7 mouse cellular contexts compared by ENCODE assay signal in the genomic region with DNA sequence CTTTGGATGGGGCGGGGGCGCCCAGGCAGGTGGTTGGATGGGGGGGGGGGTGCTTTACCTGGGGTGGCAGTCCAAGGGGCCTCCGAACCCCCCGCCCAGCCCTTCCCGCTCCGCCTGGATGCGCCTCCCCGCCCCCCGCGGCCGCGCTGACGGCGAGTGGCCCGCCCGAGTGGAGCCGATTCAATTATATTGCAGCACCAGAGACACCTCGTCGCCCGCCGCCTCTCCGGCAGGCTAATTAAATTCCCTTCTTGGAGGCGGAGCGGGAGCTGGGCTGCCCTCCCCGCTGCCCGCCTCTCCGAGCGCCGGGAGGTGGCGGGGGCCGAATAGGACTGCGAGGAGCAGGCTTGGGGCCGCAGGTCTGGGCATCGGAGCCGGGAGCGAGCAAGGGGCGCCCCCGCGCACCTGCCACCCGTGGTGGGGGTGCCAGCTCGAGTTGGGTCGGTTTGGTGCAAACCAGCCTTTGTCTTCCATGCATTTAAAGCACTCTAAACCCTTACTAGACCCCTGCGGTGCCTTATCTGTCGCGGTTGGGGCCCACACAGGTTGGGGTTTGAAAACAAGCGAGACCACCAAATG. TPM values are rescaled to one million over a fixed set of nuclear protein-coding genes. Genes with fewer than 3 reads are reported as not detected.
DNase-seq lines count a peak whose midpoint lies in the region; ATAC-seq and TF ChIP-seq lines count a peak whose summit lies in the region.

No protein-coding gene starts in this region.

- no peak; a peak in 1 of 4 replicates for TF ChIP-seq POLR2A in MEL (IDR thresholded peaks at IDR 0.05; ENCODE audit: control insufficient read depth in 1 of 2, insufficient read depth in 1 of 2, low read depth in 1 of 2, low read length in 2 of 2, poor library complexity in 1 of 2)

- TF ChIP-seq RAD21 in MEL (IDR thresholded peaks at IDR 0.05; ENCODE audit: low read depth, low read length), result no peak

- H3K79me2 ChIP-seq in MEL (ENCODE audit: control insufficient read depth, insufficient read depth, low read length, poor library complexity), result peaks cover 97% of the 10 kb centered on the region

- no peaks in the 10 kb centered on the region for H3K9me3 ChIP-seq in MEL (replicated peaks; ENCODE audit: insufficient read depth, low read length)
- H3K9me3 ChIP-seq in forebrain, embryonic 13.5 days (replicated peaks), result no peaks in the 10 kb centered on the region
- no peaks in the 10 kb centered on the region for H3K9me3 ChIP-seq in hindbrain, postnatal 0 days (ENCODE audit: low read length)
- H3K9me3 ChIP-seq in limb, embryonic 10.5 days (replicated peaks), result no peaks in the 10 kb centered on the region
- H3K9me3 ChIP-seq in midbrain, embryonic 13.5 days, result no peaks in the 10 kb centered on the region

- H3K4me3 ChIP-seq in MEL (ENCODE audit: control insufficient read depth in 1 of 2, insufficient read depth in 1 of 2, low read depth in 2 of 2, low read length in 2 of 2), result peak overlapping the region; percentile 56 to 59
- H3K4me3 ChIP-seq in forebrain, embryonic 13.5 days, result peak overlapping the region; percentile 65
- H3K4me3 ChIP-seq in hindbrain, postnatal 0 days (ENCODE audit: low read length), result peak overlapping the region; percentile 62
- H3K4me3 ChIP-seq in limb, embryonic 10.5 days, result peak overlapping the region; percentile 77
- peak overlapping the region; percentile 61 for H3K4me3 ChIP-seq in midbrain, embryonic 13.5 days (replicated peaks)

- TF ChIP-seq EP300 in MEL (IDR thresholded peaks at IDR 0.05; ENCODE audit: low read depth in 1 of 2, low read length in 2 of 2), result peak in 1 of 2 experiments; percentile 47; a peak in 1 of 4 replicates

- no peak for TF ChIP-seq CTCF in MEL (IDR thresholded peaks at IDR 0.05 in 2 of 3, conservative IDR thresholded peaks at IDR 0.05 in 1 of 3; ENCODE audit: control insufficient read depth in 1 of 3, insufficient read depth in 1 of 3, low read depth in 2 of 3, low read length in 3 of 3, poor library complexity in 1 of 3, severe bottlenecking in 1 of 3)
- TF ChIP-seq CTCF in hindbrain, postnatal 0 days (IDR thresholded peaks at IDR 0.05; ENCODE audit: low read depth), result no peak

- peak; percentile 42 for ATAC-seq in forebrain, embryonic 13.5 days
- ATAC-seq in hindbrain, postnatal 0 days, result peak; percentile 17; the same call in 1 of the 2 replicates
- ATAC-seq in midbrain, embryonic 13.5 days, result peak; percentile 57

- peak overlapping the region; percentile 91 for H3K4me2 ChIP-seq in forebrain, embryonic 13.5 days
- peak overlapping the region; percentile 99 for H3K4me2 ChIP-seq in hindbrain, postnatal 0 days (ENCODE audit: low read depth, low read length)
- peak overlapping the region; percentile 95 for H3K4me2 ChIP-seq in midbrain, embryonic 13.5 days (replicated peaks)

- peaks cover 2 to 31% of the 10 kb centered on the region in 2 experiments; a peak in 3 of 4 replicates for H3K36me3 ChIP-seq in MEL (ENCODE audit: control insufficient read depth in 1 of 2, insufficient read depth in 2 of 2, low read length in 2 of 2)
- H3K36me3 ChIP-seq in forebrain, embryonic 13.5 days (ENCODE audit: poor library complexity, severe bottlenecking), result no peaks in the 10 kb centered on the region
- no peaks in the 10 kb centered on the region for H3K36me3 ChIP-seq in hindbrain, postnatal 0 days (ENCODE audit: insufficient read depth, low read length)
- H3K36me3 ChIP-seq in limb, embryonic 10.5 days, result no peaks in the 10 kb centered on the region
- no peaks in the 10 kb centered on the region for H3K36me3 ChIP-seq in midbrain, embryonic 13.5 days

- no peaks in the 10 kb centered on the region for H3K27me3 ChIP-seq in MEL (ENCODE audit: control insufficient read depth in 1 of 2, insufficient read depth in 2 of 2, low read length in 2 of 2)
- no peaks in the 10 kb centered on the region for H3K27me3 ChIP-seq in forebrain, embryonic 13.5 days
- H3K27me3 ChIP-seq in hindbrain, postnatal 0 days (ENCODE audit: insufficient read depth, low read length), result no peaks in the 10 kb centered on the region
- peaks cover 21% of the 10 kb centered on the region for H3K27me3 ChIP-seq in limb, embryonic 10.5 days (ENCODE audit: low read depth, poor library complexity, severe bottlenecking)
- H3K27me3 ChIP-seq in midbrain, embryonic 13.5 days, result no peaks in the 10 kb centered on the region

- peaks cover 12 to 29% of the 10 kb centered on the region in 2 experiments for H3K4me1 ChIP-seq in MEL (ENCODE audit: control insufficient read depth in 1 of 2, insufficient read depth in 2 of 2, low read length in 2 of 2)
- H3K4me1 ChIP-seq in forebrain, embryonic 13.5 days, result peaks cover 93% of the 10 kb centered on the region
- peaks cover 54% of the 10 kb centered on the region for H3K4me1 ChIP-seq in hindbrain, postnatal 0 days (ENCODE audit: insufficient read depth, low read length)
- peaks cover 96% of the 10 kb centered on the region for H3K4me1 ChIP-seq in limb, embryonic 10.5 days
- H3K4me1 ChIP-seq in midbrain, embryonic 13.5 days (replicated peaks), result peaks cover 100% of the 10 kb centered on the region

- H3K9ac ChIP-seq in MEL (ENCODE audit: control insufficient read depth, low read depth, low read length, poor library complexity, severe bottlenecking), result peak overlapping the region; percentile 81
- H3K9ac ChIP-seq in forebrain, embryonic 13.5 days, result peak overlapping the region; percentile 95
- peak overlapping the region; percentile 72 for H3K9ac ChIP-seq in hindbrain, postnatal 0 days (replicated peaks; ENCODE audit: low read length)
- peak overlapping the region; percentile 88 for H3K9ac ChIP-seq in midbrain, embryonic 13.5 days (replicated peaks)

- under 1% methylated on average over 44 of the region's 46 CpGs for WGBS in forebrain, embryonic 13.5 days
- under 1% methylated on average over 40 of the region's 46 CpGs for WGBS in hindbrain, postnatal 0 days
- under 1% methylated on average over 46 of the region's 46 CpGs for WGBS in limb, embryonic 10.5 days
- WGBS in midbrain, embryonic 13.5 days, result under 1% methylated on average over 43 of the region's 46 CpGs

- peak; percentile 73 for DNase-seq in MEL (ENCODE audit: low read depth, low spot score)
- DNase-seq in brain, adult 2 months (ENCODE audit: low read depth, low spot score), result peak; percentile 91
- DNase-seq in hindbrain, postnatal 0 days (ENCODE audit: low spot score), result peak; percentile 85
- DNase-seq in limb, embryonic 10.5 days (ENCODE audit: low spot score), result peak; percentile 83
- peak; percentile 34 to 45 for DNase-seq in spleen, postnatal 36 days (ENCODE audit: low spot score in 2 of 2)

- H3K27ac ChIP-seq in MEL (ENCODE audit: control insufficient read depth, low read depth, low read length), result peak overlapping the region; percentile 84
- H3K27ac ChIP-seq in forebrain, embryonic 13.5 days, result peak overlapping the region; percentile 100
- H3K27ac ChIP-seq in hindbrain, postnatal 0 days, result peak overlapping the region; percentile 92
- peak overlapping the region; percentile 90 for H3K27ac ChIP-seq in limb, embryonic 10.5 days
- peak overlapping the region; percentile 99 for H3K27ac ChIP-seq in midbrain, embryonic 13.5 days

TF ChIP-seq in MEL, 35 proteins besides CTCF, POLR2A, EP300 and RAD21 (continues in another document):
- no peak for TF ChIP-seq MEF2A (IDR thresholded peaks at IDR 0.05; ENCODE audit: extremely low read depth, insufficient replicate concordance, low read depth, low read length, poor library complexity, severe bottlenecking)
- no peak for TF ChIP-seq POLR2AphosphoS2 (IDR thresholded peaks at IDR 0.05; ENCODE audit: low read length)
- no peak for TF ChIP-seq TBP (IDR thresholded peaks at IDR 0.05; ENCODE audit: low read depth, low read length)
- no peak for TF ChIP-seq MAX (IDR thresholded peaks at IDR 0.05; ENCODE audit: low read length)
- TF ChIP-seq ZNF384 (IDR thresholded peaks at IDR 0.05; ENCODE audit: low read depth, low read length), result no peak
- peak; percentile 37 for TF ChIP-seq ETS1 (IDR thresholded peaks at IDR 0.05; ENCODE audit: low read depth, low read length)
- TF ChIP-seq BHLHE40 (IDR thresholded peaks at IDR 0.05; ENCODE audit: borderline replicate concordance, low read depth, low read length), result no peak
- no peak for TF ChIP-seq POLR2AphosphoS5 (IDR thresholded peaks at IDR 0.05; ENCODE audit: borderline replicate concordance, low read depth, low read length)
- TF ChIP-seq JUND (IDR thresholded peaks at IDR 0.05; ENCODE audit: low read depth, low read length), result no peak
- no peak for TF ChIP-seq KAT2A (conservative IDR thresholded peaks at IDR 0.05; ENCODE audit: low read depth, low read length)
- TF ChIP-seq MAFK (IDR thresholded peaks at IDR 0.05; ENCODE audit: borderline replicate concordance, low read depth, low read length), result no peak
- TF ChIP-seq NRF1 (IDR thresholded peaks at IDR 0.05; ENCODE audit: insufficient read depth, low read depth, low read length, poor library complexity, severe bottlenecking), result no peak
- TF ChIP-seq RCOR1 (IDR thresholded peaks at IDR 0.05; ENCODE audit: low read depth, low read length), result no peak
- no peak for TF ChIP-seq ZMIZ1 (IDR thresholded peaks at IDR 0.05; ENCODE audit: low read depth, low read length)
- TF ChIP-seq ZC3H11A (IDR thresholded peaks at IDR 0.05; ENCODE audit: low read depth, low read length), result no peak
- TF ChIP-seq SIN3A (IDR thresholded peaks at IDR 0.05; ENCODE audit: low read length), result no peak; the same call in 1 of the 2 replicates
- TF ChIP-seq MYC (IDR thresholded peaks at IDR 0.05; ENCODE audit: low read depth, low read length), result no peak
- no peak for TF ChIP-seq TCF12 (IDR thresholded peaks at IDR 0.05; ENCODE audit: low read depth, low read length)
- no peak for TF ChIP-seq UBTF (IDR thresholded peaks at IDR 0.05; ENCODE audit: borderline replicate concordance, insufficient read depth, low read depth, low read length)
- TF ChIP-seq ELF1 (IDR thresholded peaks at IDR 0.05; ENCODE audit: low read depth, low read length), result no peak
- TF ChIP-seq NELFE (IDR thresholded peaks at IDR 0.05; ENCODE audit: low read depth, low read length), result no peak
- TF ChIP-seq CHD2 (IDR thresholded peaks at IDR 0.05; ENCODE audit: low read length), result no peak
- peak; percentile 67 for TF ChIP-seq GATA1 (IDR thresholded peaks at IDR 0.05; ENCODE audit: low read depth, low read length)

RNA-seq across cellular contexts. Expression of gene Gins2, which starts 51.2 kb away (rescaled TPM):
- 46.1 and 49.3 TPM in 2 replicates for total RNA-seq in MEL (2012; rRNA removed)
- 100 to 1,000 TPM in 1 of 2 experiments, 10 to 100 TPM in 1; 39.6 to 150 TPM for polyA plus RNA-seq in MEL (2012; ENCODE audit: insufficient read depth in 1 of 2, insufficient read length in 2 of 2, low read depth in 1 of 2, low replicate concordance in 2 of 2, missing spikeins in 1 of 2)
- 66.9 and 79.8 TPM in 2 replicates for polyA plus RNA-seq in forebrain, embryonic 13.5 days (2015; fragmentation: Nextera tagmentation; extraction: Ambion mirVana)
- 2.8 and 12.3 TPM in 2 replicates for total RNA-seq in hindbrain, postnatal 0 days (2014; rRNA removed)
- 17.2 and 20.6 TPM in 2 replicates for polyA plus RNA-seq in hindbrain, postnatal 0 days (2015; fragmentation: Nextera tagmentation; extraction: Ambion mirVana)
- polyA plus RNA-seq in limb, embryonic 10.5 days (2016; fragmentation: Nextera tagmentation; extraction: Ambion mirVana), result 153 and 167 TPM in 2 replicates
- 36.7 and 37.9 TPM in 2 replicates for polyA plus RNA-seq in midbrain, embryonic 13.5 days (2015; fragmentation: Nextera tagmentation; extraction: Ambion mirVana)

Comparison
In these comparisons a context has a peak if more than half of its experiments do, and no peak if none do; other contexts are left out.
1. Peak in every context shown above with its lines: DNase-seq, ATAC-seq, H3K4me3 ChIP-seq and H3K27ac ChIP-seq.
2. DNase-seq: peak in every context shown above with its lines; median percentile 91 in brain, adult 2 months; 85 in hindbrain, postnatal 0 days; 83 in limb, embryonic 10.5 days; 73 in MEL; 40 in spleen, postnatal 36 days.